Mouse (Mus musculus): Measurements from ENCODE around the gene Fam187b. TPM values are rescaled to one million over a fixed set of nuclear protein-coding genes. Genes with fewer than 3 reads are reported as not detected.

The Fam187b gene
- polyA plus RNA-seq, 1 experiment from 2014 or later, result 1.1 TPM

Other genes with a start within 250 kb of the Fam187b start
- 158 and 162 TPM in 2 replicates for gene Tmem147, start 244.2 kb upstream of the Fam187b start, polyA plus RNA-seq (2016; fragmentation: Nextera tagmentation; extraction: Ambion mirVana)
- 0.51 and 0.71 TPM in 2 replicates for gene Gapdhs, start 230.1 kb upstream of the Fam187b start, polyA plus RNA-seq (2016; fragmentation: Nextera tagmentation; extraction: Ambion mirVana)
- 1.7 and 2.3 TPM in 2 replicates for gene Sbsn, start 222.3 kb upstream of the Fam187b start, polyA plus RNA-seq (2016; fragmentation: Nextera tagmentation; extraction: Ambion mirVana)
- not detected in 2 replicates for gene Dmkn, start 210.0 kb upstream of the Fam187b start, polyA plus RNA-seq (2016; fragmentation: Nextera tagmentation; extraction: Ambion mirVana)
- not detected in 2 replicates for gene Krtdap, start 185.9 kb upstream of the Fam187b start, polyA plus RNA-seq (2016; fragmentation: Nextera tagmentation; extraction: Ambion mirVana)
- gene Ffar2, start 150.0 kb upstream of the Fam187b start, polyA plus RNA-seq (2016; fragmentation: Nextera tagmentation; extraction: Ambion mirVana), result not detected in 2 replicates
- gene Ffar3, start 117.6 kb upstream of the Fam187b start, polyA plus RNA-seq (2016; fragmentation: Nextera tagmentation; extraction: Ambion mirVana), result not detected in 2 replicates
- not detected in 2 replicates for gene Ffar1, start 112.2 kb upstream of the Fam187b start, polyA plus RNA-seq (2016; fragmentation: Nextera tagmentation; extraction: Ambion mirVana)
- gene Cd22, start 93.4 kb upstream of the Fam187b start, polyA plus RNA-seq (2016; fragmentation: Nextera tagmentation; extraction: Ambion mirVana), result 0.05 and 0.26 TPM in 2 replicates
- 0.29 TPM in 1 of 2 replicates, not detected in the other for gene Mag, start 58.9 kb upstream of the Fam187b start, polyA plus RNA-seq (2016; fragmentation: Nextera tagmentation; extraction: Ambion mirVana)
- gene Hamp2, start 49.1 kb upstream of the Fam187b start, polyA plus RNA-seq (2016; fragmentation: Nextera tagmentation; extraction: Ambion mirVana), result not detected in 2 replicates
- gene Hamp, start 29.8 kb upstream of the Fam187b start, polyA plus RNA-seq (2016; fragmentation: Nextera tagmentation; extraction: Ambion mirVana), result not detected in 2 replicates
- 31.9 and 37.6 TPM in 2 replicates for gene Usf2, start 17.0 kb upstream of the Fam187b start, polyA plus RNA-seq (2016; fragmentation: Nextera tagmentation; extraction: Ambion mirVana)
- 32.6 and 33.2 TPM in 2 replicates for gene Lsr, start 326 bp upstream of the Fam187b start, polyA plus RNA-seq (2016; fragmentation: Nextera tagmentation; extraction: Ambion mirVana)
- 9.9 and 10.3 TPM in 2 replicates for gene Fxyd5, start 68.7 kb downstream of the Fam187b start, polyA plus RNA-seq (2016; fragmentation: Nextera tagmentation; extraction: Ambion mirVana)
- 9.7 and 10.6 TPM in 2 replicates for gene Fxyd7, start 77.7 kb downstream of the Fam187b start, polyA plus RNA-seq (2016; fragmentation: Nextera tagmentation; extraction: Ambion mirVana)
- 23.6 and 28.2 TPM in 2 replicates for gene Fxyd1, start 83.4 kb downstream of the Fam187b start, polyA plus RNA-seq (2016; fragmentation: Nextera tagmentation; extraction: Ambion mirVana)
- gene Lgi4, start 85.6 kb downstream of the Fam187b start, polyA plus RNA-seq (2016; fragmentation: Nextera tagmentation; extraction: Ambion mirVana), result 0.61 and 0.87 TPM in 2 replicates
- gene Fxyd3, start 102.9 kb downstream of the Fam187b start, polyA plus RNA-seq (2016; fragmentation: Nextera tagmentation; extraction: Ambion mirVana), result 18.3 and 19.2 TPM in 2 replicates
- 2.4 and 3.6 TPM in 2 replicates for gene Hpn, start 141.5 kb downstream of the Fam187b start, polyA plus RNA-seq (2016; fragmentation: Nextera tagmentation; extraction: Ambion mirVana)
- 1.4 and 2.0 TPM in 2 replicates for gene Scn1b, start 153.2 kb downstream of the Fam187b start, polyA plus RNA-seq (2016; fragmentation: Nextera tagmentation; extraction: Ambion mirVana)
- 95.1 and 104 TPM in 2 replicates for gene Gramd1a, start 182.1 kb downstream of the Fam187b start, polyA plus RNA-seq (2016; fragmentation: Nextera tagmentation; extraction: Ambion mirVana)

Measured in limb, embryonic 12.5 days (tissue).